Mouse (Mus musculus) heart, adult 2 months (tissue): ENCODE data around the gene Gm9964.
A peak's percentile ranks its signal among the peaks of the same experiment; 100 is the strongest.

Experiments used
- CTCF ChIP-seq: fragments of 200-600 bp; IDR thresholded peaks from 2 replicates; pipeline ENCODE4 v1.8.1; 2022; ENCODE audit warnings: antibody characterized with exemption, mild to moderate bottlenecking, moderate library complexity
- EP300 ChIP-seq: fragments of 200-500 bp; IDR thresholded peaks from 2 replicates; pipeline ENCODE4 v1.6.1; 2011; ENCODE audit warnings: low read depth, low read length, control low read depth; ENCODE audit not compliant: insufficient read depth

- TF ChIP-seq CTCF (peak; percentile 63), EP300 (no peak)
Measured at GRCm38 (mm10) chr11:79336722-79337267, 40.1 kb upstream of the Gm9964 start.
